Mouse (Mus musculus) embryonic facial prominence, embryonic 11.5 days (tissue): ENCODE measurements around the gene Kcnh2. TPM values are rescaled to one million over a fixed set of nuclear protein-coding genes. Genes with fewer than 3 reads are reported as not detected.

Experiments
- ATAC-seq: fragments of 200-750 bp; cut with Nextera tagmentation; replicated peaks from 2 replicates; pipeline ENCODE4 v1.8.0; 2017; ENCODE audit warnings: low read depth; ENCODE audit not compliant: insufficient number of reproducible peaks, low FRiP score, low TSS enrichment
- DNase-seq: peaks from one replicate; pipeline ENCODE4 v3.0.0-alpha.2; 2015; ENCODE audit warnings: low spot score
- H3K27ac ChIP-seq: fragments of 300-500 bp; sonication (generic); replicated peaks from 2 replicates; pipeline ENCODE4 v1.5.1; 2014; ENCODE audit warnings: mild to moderate bottlenecking, low read depth, low read length, control low read depth
- H3K27me3 ChIP-seq: fragments of 300-500 bp; sonication (generic); 2 replicates; pipeline ENCODE4 v1.6.1; 2014; ENCODE audit warnings: mild to moderate bottlenecking, low read length, moderate library complexity, mixed read lengths; ENCODE audit not compliant: control insufficient read depth, insufficient read depth
- H3K36me3 ChIP-seq: fragments of 300-500 bp; sonication (generic); replicated peaks from 2 replicates; pipeline ENCODE4 v1.6.1; 2014; ENCODE audit warnings: low read depth, mild to moderate bottlenecking, low read length, moderate library complexity, mixed read lengths; ENCODE audit not compliant: control insufficient read depth, insufficient read depth
- H3K4me1 ChIP-seq: fragments of 300-500 bp; sonication (generic); 2 replicates; pipeline ENCODE4 v1.6.1; 2014; ENCODE audit warnings: low read length, mixed read lengths; ENCODE audit not compliant: control insufficient read depth, insufficient read depth
- H3K4me2 ChIP-seq: fragments of 300-500 bp; sonication (generic); 2 replicates; pipeline ENCODE4 v1.6.1; 2014; ENCODE audit warnings: low read depth, mild to moderate bottlenecking, control low read depth, low read length, moderate library complexity
- H3K4me3 ChIP-seq: fragments of 300-500 bp; sonication (generic); 2 replicates; pipeline ENCODE4 v1.5.1; 2014; ENCODE audit warnings: low read depth, low read length, control low read depth
- H3K9ac ChIP-seq: fragments of 300-500 bp; sonication (generic); replicated peaks from 2 replicates; pipeline ENCODE4 v1.6.1; 2014; ENCODE audit warnings: mild to moderate bottlenecking, control low read depth, low read length
- H3K9me3 ChIP-seq: fragments of 300-500 bp; sonication (generic); replicated peaks from 2 replicates; pipeline ENCODE4 v1.6.1; 2016; ENCODE audit warnings: mild to moderate bottlenecking, low read length, inconsistent platforms, mixed read lengths; ENCODE audit not compliant: control insufficient read depth
- WGBS: fragments of 180-500 bp; shearing (Covaris S2); extraction: QIAGEN DNeasy Blood & Tissue Kit; methylation state at CpG from one replicate; pipeline ENCODE4 v1.1.7; 2014; 5-methylcytosine and 5-hydroxymethylcytosine counted together
- polyA plus RNA-seq: library from polyadenylated mRNA; unstranded; fragments of >200 nt; fragmentation: Nextera tagmentation; extraction: Ambion mirVana; gene quantifications from 2 replicates; pipeline ENCODE4 v1.2.1, GENCODE M21; 2014

Gene Kcnh2
- polyA plus RNA-seq, 1 experiment from 2014 or later = 4.2 TPM

DNA sequence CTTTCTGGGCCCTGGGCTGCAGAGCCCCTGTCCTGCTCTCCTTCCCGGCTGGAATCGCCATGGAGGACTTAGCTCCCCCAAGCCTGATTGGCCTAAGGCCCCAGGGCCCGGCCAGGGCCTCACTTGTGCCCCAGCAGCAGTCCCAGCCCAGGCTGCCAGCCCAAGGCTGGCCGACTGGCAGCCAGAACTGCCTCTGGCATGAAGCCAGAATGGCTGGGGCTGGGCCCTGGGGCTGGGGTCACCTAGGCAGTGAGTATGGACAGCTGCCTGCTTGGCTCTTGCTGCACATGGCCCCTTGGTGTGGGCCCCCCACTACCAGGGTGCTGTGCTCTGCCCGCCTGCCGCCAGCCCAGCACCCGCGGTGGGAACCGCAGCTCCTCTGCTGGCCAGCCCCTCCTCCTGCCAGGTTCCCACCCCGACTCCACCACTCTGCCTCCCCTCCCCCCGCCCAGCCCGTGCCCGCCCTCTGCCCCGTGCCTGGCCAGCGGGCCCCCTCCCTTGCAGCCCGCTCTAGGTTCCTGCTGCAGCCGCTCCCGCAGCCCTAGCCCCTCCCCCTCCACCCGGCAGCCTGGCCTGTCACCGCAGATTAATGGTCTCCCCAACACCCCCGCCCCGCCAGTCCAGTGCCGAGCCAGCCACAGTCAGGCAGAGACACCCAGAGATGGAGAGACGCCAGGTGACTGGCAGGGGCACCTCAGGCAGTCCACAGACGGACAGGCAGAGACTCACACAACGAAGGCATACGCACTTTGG lies 22.0 kb downstream of the Kcnh2 start:
- Histone ChIP-seq H3K4me3 (peak overlapping the region; percentile 18), H3K27ac (peak overlapping the region; percentile 2; the same call in 1 of the 2 replicates), H3K4me2 (peak overlapping the region; percentile 66), H3K4me1 (peaks cover 9% of the 10 kb centered on the region), H3K9ac (peak overlapping the region; percentile 57), H3K9me3 (no peaks in the 10 kb centered on the region), H3K27me3 (no peaks in the 10 kb centered on the region), H3K36me3 (no peaks in the 10 kb centered on the region)
- 8% methylated on average over 24 of the region's 27 CpGs for WGBS
- ATAC-seq (peak; percentile 77), DNase-seq (peak; percentile 50)

DNA sequence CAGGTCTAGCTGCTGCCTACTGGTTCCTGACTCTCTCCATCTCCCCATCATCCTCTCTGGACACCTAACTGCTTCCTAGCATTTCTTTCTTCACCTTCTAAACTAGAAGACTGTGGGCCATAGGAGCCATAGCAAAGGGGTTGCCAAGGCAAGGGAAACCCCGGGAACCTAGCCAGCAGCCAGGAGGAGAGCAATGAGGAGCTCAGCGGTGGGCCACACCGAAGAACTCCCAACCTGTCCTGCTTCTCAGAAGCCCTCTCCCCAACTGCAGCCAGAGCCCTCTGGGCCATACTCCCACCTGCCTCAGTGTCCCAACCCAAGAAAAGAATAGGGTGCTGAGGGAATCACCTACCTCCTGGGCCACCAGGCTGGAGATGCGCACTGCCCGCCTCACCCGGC lies 22.6 kb downstream of the Kcnh2 start:
- Histone ChIP-seq H3K36me3 (no peaks in the 10 kb centered on the region), H3K4me2 (peak overlapping the region; percentile 66), H3K9ac (peak overlapping the region; percentile 57), H3K9me3 (no peaks in the 10 kb centered on the region), H3K4me1 (peaks cover 9% of the 10 kb centered on the region), H3K27me3 (no peaks in the 10 kb centered on the region), H3K27ac (no peak overlapping the region), H3K4me3 (peak overlapping the region; percentile 18)
- DNase-seq (no peak), ATAC-seq (0 out of 2 replicates have a peak, but pooled peaks have one; percentile 8)
- 79% methylated on average over 6 of the region's 6 CpGs for WGBS

DNA sequence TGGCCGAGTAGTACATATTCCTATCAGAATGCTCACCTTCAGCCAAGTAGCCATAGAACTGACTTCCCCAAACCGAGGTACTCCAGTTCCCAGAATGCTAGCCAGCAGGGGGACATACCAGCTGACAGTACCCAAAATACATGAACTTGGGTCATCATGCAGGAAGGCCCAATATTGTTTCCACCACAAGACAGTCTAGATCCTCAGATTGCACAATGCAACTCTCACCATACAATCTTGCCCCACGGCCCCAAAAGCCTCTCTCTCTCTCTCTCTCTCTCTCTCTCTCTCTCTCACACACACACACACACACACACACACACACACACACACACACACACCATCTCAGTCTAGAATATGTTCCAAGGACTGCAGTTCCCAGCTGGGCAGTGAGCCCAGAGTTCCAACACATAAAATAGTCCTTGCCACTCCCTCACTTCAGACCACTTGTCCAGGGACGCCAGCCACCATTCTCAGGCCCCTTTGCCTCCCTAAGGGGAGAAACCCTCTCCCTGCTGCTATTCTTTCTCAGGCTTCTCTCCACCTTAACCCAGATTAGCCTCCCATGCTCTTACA lies 24.5 kb downstream of the Kcnh2 start:
- no peak overlapping the region for H3K4me2 ChIP-seq
- DNase-seq (no peak), ATAC-seq (no peak)
- no peak overlapping the region for H3K27ac ChIP-seq
- WGBS = 78% methylated on average over 4 of the region's 4 CpGs
- no peaks in the 10 kb centered on the region for H3K36me3 ChIP-seq
- H3K4me1 ChIP-seq = peaks cover 14% of the 10 kb centered on the region
- H3K4me3 ChIP-seq = no peak overlapping the region
- no peaks in the 10 kb centered on the region for H3K27me3 ChIP-seq
- no peak overlapping the region for H3K9ac ChIP-seq
- H3K9me3 ChIP-seq = no peaks in the 10 kb centered on the region

DNA sequence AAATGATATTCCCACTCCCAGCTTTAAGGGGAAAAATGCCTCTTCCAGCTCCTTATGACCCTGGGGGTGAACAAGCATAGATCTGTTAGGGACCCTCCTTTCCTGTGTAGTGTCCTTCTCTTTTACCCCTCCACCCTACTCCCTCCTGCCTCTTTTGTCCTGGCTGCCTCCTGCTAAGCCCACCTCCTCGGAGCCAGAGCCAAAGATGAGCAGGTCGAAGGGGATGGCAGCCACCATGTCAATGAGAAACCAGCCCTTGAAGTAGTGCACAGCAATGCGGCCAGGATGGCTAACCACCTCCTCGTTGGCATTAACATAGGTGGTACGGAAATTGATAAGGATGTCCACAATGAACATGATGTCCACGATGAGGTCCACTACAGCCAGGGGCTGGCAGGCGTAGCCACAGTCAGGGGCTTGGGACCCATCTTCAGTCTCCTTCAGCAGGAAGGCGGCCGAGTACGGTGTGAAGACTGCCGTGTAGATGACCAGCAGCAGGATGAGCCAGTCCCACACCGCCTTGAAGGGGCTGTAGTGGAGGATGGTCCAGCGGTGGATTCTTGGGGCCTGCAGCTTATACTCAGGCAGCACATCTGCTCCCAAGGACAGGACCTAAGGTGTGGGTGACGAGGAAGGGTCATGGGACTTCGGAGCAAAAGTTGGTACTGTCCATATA lies 25.1 kb downstream of the Kcnh2 start:
- WGBS = 90% methylated on average over 15 of the region's 15 CpGs
- H3K36me3 ChIP-seq = no peaks in the 10 kb centered on the region
- no peaks in the 10 kb centered on the region for H3K27me3 ChIP-seq
- H3K27ac ChIP-seq = no peak overlapping the region
- H3K9ac ChIP-seq = no peak overlapping the region
- no peak overlapping the region for H3K4me2 ChIP-seq
- H3K4me3 ChIP-seq = no peak overlapping the region
- DNase-seq = no peak
- no peaks in the 10 kb centered on the region for H3K9me3 ChIP-seq
- H3K4me1 ChIP-seq = peaks cover 17% of the 10 kb centered on the region
- ATAC-seq = no peak

DNA sequence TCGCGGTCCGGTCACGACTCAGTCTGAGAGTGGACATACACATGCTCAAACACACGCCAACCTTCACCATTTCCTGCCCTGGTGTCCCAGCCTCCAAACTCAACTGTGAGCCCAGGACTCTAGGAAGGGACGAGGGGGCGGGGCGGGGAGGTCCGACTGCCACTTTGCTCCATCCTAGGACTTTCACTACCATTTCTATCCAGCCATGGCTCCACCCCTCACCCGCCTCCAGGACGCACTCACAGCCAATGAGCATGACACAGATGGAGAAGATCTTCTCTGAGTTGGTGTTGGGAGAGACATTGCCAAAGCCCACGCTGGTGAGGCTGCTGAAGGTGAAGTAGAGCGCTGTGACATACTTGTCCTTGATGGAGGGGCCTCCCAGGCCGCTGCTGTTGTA lies 26.2 kb downstream of the Kcnh2 start:
- H3K27me3 ChIP-seq = no peaks in the 10 kb centered on the region
- 39% methylated on average over 14 of the region's 14 CpGs for WGBS
- no peak for ATAC-seq
- no peak for DNase-seq
- no peaks in the 10 kb centered on the region for H3K9me3 ChIP-seq
- H3K36me3 ChIP-seq = no peaks in the 10 kb centered on the region
- no peak overlapping the region for H3K9ac ChIP-seq
- no peak overlapping the region for H3K4me2 ChIP-seq
- H3K27ac ChIP-seq = no peak overlapping the region
- H3K4me1 ChIP-seq = peaks cover 17% of the 10 kb centered on the region
- no peak overlapping the region for H3K4me3 ChIP-seq

DNA sequence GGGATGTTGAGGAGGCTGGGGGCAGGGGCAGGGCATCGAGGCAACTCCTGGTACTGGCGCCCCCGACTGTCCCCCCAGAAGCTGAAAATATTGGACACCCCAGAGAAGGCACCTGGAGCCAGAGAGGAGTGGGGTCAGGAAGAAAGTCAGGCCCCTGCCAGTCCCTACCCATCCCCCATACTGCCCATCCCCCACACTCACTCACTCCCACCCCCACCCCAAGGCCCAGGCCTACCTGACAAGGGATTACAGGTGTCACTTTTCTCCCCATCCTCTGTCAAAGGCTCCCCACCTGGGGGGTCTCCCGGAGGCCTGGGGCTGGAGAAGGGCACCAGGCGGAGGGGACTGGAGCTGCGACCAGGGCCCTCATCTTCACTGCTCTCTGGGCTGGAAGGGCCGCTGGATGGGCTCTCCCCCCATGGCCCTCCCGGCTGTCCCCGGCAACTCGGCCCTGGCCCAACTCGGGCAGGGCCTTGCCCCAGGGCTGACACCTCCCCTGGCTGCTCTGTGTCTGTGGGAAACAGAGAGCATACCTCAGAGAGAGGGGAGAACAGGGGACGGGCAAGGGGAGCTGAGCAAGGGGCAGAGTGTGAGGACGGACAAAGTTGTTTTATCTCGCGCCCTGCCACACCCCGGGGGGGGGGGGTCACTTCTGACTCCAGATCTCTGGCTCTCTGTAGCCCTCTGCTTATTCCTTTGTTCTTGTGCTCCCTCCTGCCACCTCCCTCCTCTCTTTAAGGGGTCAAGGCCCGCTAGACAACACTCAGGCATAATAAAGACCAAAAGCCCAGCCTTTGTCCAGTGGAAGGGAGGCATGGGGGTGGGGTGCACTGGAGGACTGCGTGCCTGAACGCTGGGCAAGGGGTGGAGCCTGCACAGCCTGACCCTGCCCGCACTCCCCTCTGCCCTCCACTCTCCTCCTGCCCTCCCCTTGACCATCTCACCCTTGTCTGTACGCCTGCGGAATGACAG lies 29.4 kb downstream of the Kcnh2 start:
- 9% methylated on average over 18 of the region's 22 CpGs for WGBS

DNA sequence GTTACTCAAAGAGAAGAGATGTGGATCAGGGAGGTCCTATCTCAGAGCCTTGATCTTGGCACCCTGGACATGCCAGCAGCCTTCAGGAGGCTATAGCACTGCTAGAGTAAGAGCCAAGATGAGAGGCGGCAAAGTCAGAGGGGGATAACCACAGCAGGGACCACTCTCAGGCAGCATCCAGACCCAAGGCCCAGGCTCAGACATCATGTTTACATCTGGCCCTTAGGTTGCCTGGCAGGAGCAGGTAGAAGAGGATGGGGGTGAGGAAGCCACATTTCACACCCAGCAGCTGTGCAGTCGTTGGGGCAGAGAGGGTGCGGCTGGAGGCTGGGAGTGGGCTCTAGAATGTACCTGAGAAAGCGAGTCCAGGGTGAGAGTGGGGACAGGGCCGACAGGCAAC lies 30.5 kb downstream of the Kcnh2 start:
- WGBS = 58% methylated on average over 5 of the region's 5 CpGs
- DNase-seq = no peak

More for the DNA sequence above, 29.4 kb downstream of the Kcnh2 start:
- 0 out of 2 replicates have a peak overlapping the region, but pooled peaks have one; percentile 28 for H3K27ac ChIP-seq
- H3K4me1 ChIP-seq = peaks cover 8% of the 10 kb centered on the region
- peak overlapping the region; percentile 43 for H3K4me2 ChIP-seq
- H3K9me3 ChIP-seq = no peaks in the 10 kb centered on the region
- peak overlapping the region; percentile 54 for H3K9ac ChIP-seq
- H3K4me3 ChIP-seq = no peak overlapping the region
- ATAC-seq (peak; percentile 53), DNase-seq (peak; percentile 48)
- H3K36me3 ChIP-seq = no peaks in the 10 kb centered on the region
- no peaks in the 10 kb centered on the region for H3K27me3 ChIP-seq

More for the DNA sequence above, 30.5 kb downstream of the Kcnh2 start:
- ATAC-seq = no peak
- Histone ChIP-seq H3K4me2 (no peak overlapping the region; the same call in none of the 2 replicates), H3K4me3 (no peak overlapping the region), H3K36me3 (no peaks in the 10 kb centered on the region), H3K27ac (no peak overlapping the region), H3K9me3 (no peaks in the 10 kb centered on the region), H3K9ac (0 out of 2 replicates have a peak overlapping the region, but pooled peaks have one; percentile 41), H3K27me3 (no peaks in the 10 kb centered on the region), H3K4me1 (peaks cover 8% of the 10 kb centered on the region)
